Comparison of ENCODE assay signal across 13 mouse cellular contexts in the genomic region with DNA sequence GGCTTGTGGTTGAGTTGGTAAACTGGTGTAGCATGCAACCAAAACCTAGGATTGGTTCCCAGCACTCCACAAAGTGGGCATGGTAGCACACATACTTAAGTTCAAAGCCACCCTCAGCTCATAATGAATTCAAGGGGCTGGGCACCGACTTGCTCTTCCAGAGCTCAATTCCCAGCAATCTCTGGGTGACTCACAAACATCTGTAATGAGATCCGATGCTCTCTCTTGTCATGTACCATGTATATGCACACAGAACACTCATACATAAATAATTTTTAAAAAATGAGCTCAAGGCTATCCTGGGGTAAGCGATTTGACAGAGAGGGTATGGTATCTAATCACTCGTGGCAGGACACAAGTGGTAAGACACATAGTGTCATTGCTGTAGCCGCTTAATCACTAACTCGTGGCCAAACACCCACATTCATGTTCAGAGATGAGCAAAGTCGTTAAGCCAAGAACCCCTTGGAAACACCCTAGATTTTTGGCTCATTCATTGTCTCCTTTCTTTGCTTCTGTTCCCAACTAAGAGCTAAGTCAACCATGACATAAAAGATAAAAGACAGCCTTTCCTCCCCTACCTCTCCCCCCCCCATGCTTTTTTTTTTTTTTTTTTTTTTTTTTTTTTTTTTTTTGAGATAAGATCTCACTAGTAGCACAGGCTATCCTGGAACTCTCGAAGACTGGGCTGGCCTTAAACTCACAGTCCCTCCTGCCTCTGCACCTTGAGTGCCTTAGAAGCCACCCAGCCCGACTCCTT. TPM values are rescaled to one million over a fixed set of nuclear protein-coding genes. Genes with fewer than 3 reads are reported as not detected.
DNase-seq lines count a peak whose midpoint lies in the region; ATAC-seq and TF ChIP-seq lines count a peak whose summit lies in the region.
"Had no signal": no experiment of that assay in that cellular context is flagged by ENCODE, and none has a peak within 500 bp of the region (broad histone marks: within the 10 kb centered on the region; RNA-seq: fewer than 3 reads in every experiment).

No protein-coding gene starts in this region.

- 81% methylated on average over 9 of the region's 9 CpGs for WGBS in lung, postnatal 0 days
- WGBS in liver, embryonic 11.5 days, result 59% methylated on average over 9 of the region's 9 CpGs

- in situ Hi-C loops in CH12.LX (cut with MboI; ENCODE audit: low pct_ligation_motif_present, low pct_unique_long_range_greater_than_20kb, low sequenced_read_pairs), result loop anchor here (5.0 kb wide), 1 partner anchor 37 kb away; no protein-coding TSS in a partner anchor

- no peaks in the 10 kb centered on the region for H3K9me3 ChIP-seq in lung, postnatal 0 days (ENCODE audit: low read length)
- peaks cover 2% of the 10 kb centered on the region for H3K9me3 ChIP-seq in CH12.LX (replicated peaks; ENCODE audit: low read length)
- no peaks in the 10 kb centered on the region for H3K9me3 ChIP-seq in liver, embryonic 11.5 days (ENCODE audit: control insufficient read depth, low read length)
- H3K9me3 ChIP-seq: hindbrain, embryonic 10.5 days; limb, embryonic 13.5 days had no signal

- no peak for TF ChIP-seq CTCF in lung, postnatal 0 days (IDR thresholded peaks at IDR 0.05)
- no peak for TF ChIP-seq CTCF in CH12.LX (conservative IDR thresholded peaks at IDR 0.05 in 1 of 2, IDR thresholded peaks at IDR 0.05 in 1 of 2; ENCODE audit: low read depth in 2 of 2, low read length in 2 of 2)

- no peaks in the 10 kb centered on the region for H3K4me1 ChIP-seq in lung, postnatal 0 days (ENCODE audit: insufficient read depth, low read depth, low read length)
- peaks cover 10 to 61% of the 10 kb centered on the region in 2 experiments for H3K4me1 ChIP-seq in CH12.LX (ENCODE audit: control insufficient read depth in 1 of 2, insufficient read depth in 2 of 2)
- H3K4me1 ChIP-seq in liver, embryonic 11.5 days (replicated peaks; ENCODE audit: control insufficient read depth, insufficient read depth, low read length), result peaks cover 39% of the 10 kb centered on the region

- no peak for DNase-seq in lung, postnatal 0 days (ENCODE audit: low spot score)
- no peak for DNase-seq in lung, adult 18-20 months
- DNase-seq in CH12.LX (ENCODE audit: extremely low read depth), result no peak
- no peak for DNase-seq in liver, embryonic 11.5 days (ENCODE audit: low spot score)
- DNase-seq in naive thymus-derived CD4-positive, alpha-beta T cell, adult 2 months (ENCODE audit: low read depth), result peak; percentile 68
- no peak for DNase-seq in yolk sac, embryonic 10.5 days (ENCODE audit: low spot score)
- DNase-seq in ovary, postnatal 36 days (ENCODE audit: low spot score), result no peak
- DNase-seq: adrenal gland, postnatal 25 days; cerebellum, adult 18-20 months had no signal

- no peaks in the 10 kb centered on the region for H3K27me3 ChIP-seq in lung, postnatal 0 days (replicated peaks; ENCODE audit: insufficient read depth, low read length)
- H3K27me3 ChIP-seq in CH12.LX (replicated peaks), result no peaks in the 10 kb centered on the region
- H3K27me3 ChIP-seq in liver, embryonic 11.5 days (replicated peaks; ENCODE audit: control insufficient read depth, insufficient read depth, low read length), result no peaks in the 10 kb centered on the region

- peaks cover 61% of the 10 kb centered on the region for H3K79me2 ChIP-seq in CH12.LX (replicated peaks; ENCODE audit: control insufficient read depth, extremely low read depth, insufficient read depth, poor library complexity, severe bottlenecking)

- peak overlapping the region; percentile 59; the same call in 1 of the 2 replicates for H3K27ac ChIP-seq in lung, postnatal 0 days (ENCODE audit: low read length)
- H3K27ac ChIP-seq in CH12.LX (ENCODE audit: insufficient read depth, low read depth), result peak overlapping the region; percentile 90
- peak overlapping the region; percentile 82 for H3K27ac ChIP-seq in liver, embryonic 11.5 days (ENCODE audit: low read depth, low read length)
- H3K27ac ChIP-seq: hindbrain, embryonic 10.5 days; limb, embryonic 13.5 days had no signal

- dilution Hi-C loops in CH12.LX (cut with MboI; ENCODE audit: extremely low pct_ligation_motif_present, extremely low pct_unique_long_range_greater_than_20kb, low sequenced_read_pairs), result no loop called here

- no peak overlapping the region for H3K4me3 ChIP-seq in lung, postnatal 0 days (ENCODE audit: low read depth, low read length)
- peak overlapping the region; percentile 46 to 76 (median 66) for H3K4me3 ChIP-seq in CH12.LX (replicated peaks in 1 of 3; ENCODE audit: low read depth in 2 of 3, low read length in 2 of 3, poor library complexity in 1 of 3)
- H3K4me3 ChIP-seq in liver, embryonic 11.5 days (ENCODE audit: low read depth, low read length), result no peak overlapping the region
- H3K4me3 ChIP-seq: hindbrain, embryonic 10.5 days; limb, embryonic 13.5 days had no signal

- ATAC-seq in lung, postnatal 0 days, result no peak
- no peak for ATAC-seq in liver, embryonic 11.5 days (replicated peaks; ENCODE audit: low FRiP score)
- ATAC-seq: intestine, embryonic 16.5 days had no signal

- no peak overlapping the region for H3K4me2 ChIP-seq in lung, postnatal 0 days (replicated peaks; ENCODE audit: low read depth, low read length)
- peak overlapping the region; percentile 80 for H3K4me2 ChIP-seq in CH12.LX (ENCODE audit: insufficient read depth, low read depth, poor library complexity, severe bottlenecking)
- H3K4me2 ChIP-seq in liver, embryonic 11.5 days, result peak overlapping the region; percentile 85
- H3K4me2 ChIP-seq: limb, embryonic 13.5 days had no signal

- no peak for TF ChIP-seq RAD21 in CH12.LX (IDR thresholded peaks at IDR 0.05; ENCODE audit: low read depth, low read length)

- H3K9ac ChIP-seq in lung, postnatal 0 days (replicated peaks; ENCODE audit: low read depth), result no peak overlapping the region
- H3K9ac ChIP-seq in CH12.LX (ENCODE audit: insufficient read depth, low read depth), result peak overlapping the region; percentile 93
- no peak overlapping the region for H3K9ac ChIP-seq in liver, embryonic 11.5 days (ENCODE audit: low read depth, low read length)
- H3K9ac ChIP-seq: limb, embryonic 13.5 days had no signal

- no peaks in the 10 kb centered on the region for H3K36me3 ChIP-seq in lung, postnatal 0 days (ENCODE audit: insufficient read depth, low read length)
- peaks cover 0 to 3% of the 10 kb centered on the region in 2 experiments for H3K36me3 ChIP-seq in CH12.LX (replicated peaks in 1 of 2; ENCODE audit: control insufficient read depth in 1 of 2, insufficient read depth in 1 of 2, low read length in 1 of 2)
- H3K36me3 ChIP-seq in liver, embryonic 11.5 days (ENCODE audit: control insufficient read depth, insufficient read depth, low read length), result no peaks in the 10 kb centered on the region
- H3K36me3 ChIP-seq: hindbrain, embryonic 10.5 days; limb, embryonic 13.5 days had no signal

- TF ChIP-seq EP300 in lung, postnatal 0 days (IDR thresholded peaks at IDR 0.05), result no peak
- no peak; the same call in 1 of the 2 replicates for TF ChIP-seq EP300 in CH12.LX (IDR thresholded peaks at IDR 0.05; ENCODE audit: low read length)

- no peak for TF ChIP-seq POLR2A in CH12.LX (IDR thresholded peaks at IDR 0.05; ENCODE audit: low read depth, low read length)

TF ChIP-seq in CH12.LX, 34 proteins besides CTCF, POLR2A, EP300 and RAD21:
- TF ChIP-seq HCFC1 (IDR thresholded peaks at IDR 0.05; ENCODE audit: low read depth, low read length) (no peak), UBTF (IDR thresholded peaks at IDR 0.05; ENCODE audit: low read depth, low read length) (no peak), ZNF384 (IDR thresholded peaks at IDR 0.05; ENCODE audit: low read depth, low read length) (peak; percentile 95), USF2 (conservative IDR thresholded peaks at IDR 0.05; ENCODE audit: low read depth, low read length) (no peak), PAX5 (IDR thresholded peaks at IDR 0.05; ENCODE audit: low read length) (no peak), MAZ (IDR thresholded peaks at IDR 0.05; ENCODE audit: low read depth, low read length) (0 out of 2 replicates have a peak, but pooled peaks have one; percentile 44), MAX (IDR thresholded peaks at IDR 0.05; ENCODE audit: low read length) (no peak), E2F4 (IDR thresholded peaks at IDR 0.05; ENCODE audit: insufficient replicate concordance, low read depth, low read length) (no peak), TBP (conservative IDR thresholded peaks at IDR 0.05; ENCODE audit: low read depth, low read length) (0 out of 2 replicates have a peak, but pooled peaks have one; percentile 23), CHD1 (IDR thresholded peaks at IDR 0.05; ENCODE audit: low read depth, low read length) (0 out of 2 replicates have a peak, but pooled peaks have one; percentile 20), ZMIZ1 (IDR thresholded peaks at IDR 0.05; ENCODE audit: low read depth, low read length) (0 out of 2 replicates have a peak, but pooled peaks have one; percentile 38)

RNA-seq across cellular contexts. Expression of a gene that starts 18.8 kb away (rescaled TPM):
- 62.7 and 68.7 TPM in 2 replicates for polyA plus RNA-seq in lung, postnatal 0 days (2015; fragmentation: Nextera tagmentation; extraction: Ambion mirVana)
- total RNA-seq in CH12.LX (2012; rRNA removed) (14.2 and 17.1 TPM in 2 replicates), CH12.LX (2014; rRNA removed) (33.5 and 37.6 TPM in 2 replicates)
- 32.3 and 32.5 TPM in 2 replicates for polyA plus RNA-seq in CH12.LX (2012; ENCODE audit: insufficient read length, low read depth)
- 77.4 and 87.8 TPM in 2 replicates for polyA plus RNA-seq in liver, embryonic 11.5 days (2014; fragmentation: Nextera tagmentation; extraction: Ambion mirVana)

RNA-seq across cellular contexts. Expression of a gene that starts 21.8 kb away (rescaled TPM):
- 215 and 245 TPM in 2 replicates for polyA plus RNA-seq in lung, postnatal 0 days (2015; fragmentation: Nextera tagmentation; extraction: Ambion mirVana)
- 334 and 519 TPM in 2 replicates for total RNA-seq in CH12.LX (2012; rRNA removed)
- 516 and 530 TPM in 2 replicates for total RNA-seq in CH12.LX (2014; rRNA removed)
- polyA plus RNA-seq in CH12.LX (2012; ENCODE audit: insufficient read length, low read depth), result 154 and 189 TPM in 2 replicates
- 59.2 and 66.1 TPM in 2 replicates for polyA plus RNA-seq in liver, embryonic 11.5 days (2014; fragmentation: Nextera tagmentation; extraction: Ambion mirVana)

RNA-seq across cellular contexts. Expression of a gene that starts 55.9 kb away (rescaled TPM):
- polyA plus RNA-seq in lung, postnatal 0 days (2015; fragmentation: Nextera tagmentation; extraction: Ambion mirVana), result 9.6 and 9.8 TPM in 2 replicates
- total RNA-seq in CH12.LX (2012; rRNA removed), result 41.5 and 45.7 TPM in 2 replicates
- 69.3 and 69.5 TPM in 2 replicates for total RNA-seq in CH12.LX (2014; rRNA removed)
- polyA plus RNA-seq in CH12.LX (2012; ENCODE audit: insufficient read length, low read depth), result 62.0 and 62.7 TPM in 2 replicates
- 40.4 and 41.5 TPM in 2 replicates for polyA plus RNA-seq in liver, embryonic 11.5 days (2014; fragmentation: Nextera tagmentation; extraction: Ambion mirVana)

RNA-seq across cellular contexts. Expression of a gene that starts 56.1 kb away (rescaled TPM):
- 0.29 and 0.49 TPM in 2 replicates for polyA plus RNA-seq in lung, postnatal 0 days (2015; fragmentation: Nextera tagmentation; extraction: Ambion mirVana)
- 0.68 and 0.97 TPM in 2 replicates for total RNA-seq in CH12.LX (2012; rRNA removed)
- 0.32 and 0.39 TPM in 2 replicates for total RNA-seq in CH12.LX (2014; rRNA removed)
- polyA plus RNA-seq in CH12.LX (2012; ENCODE audit: insufficient read length, low read depth), result 0.14 and 0.27 TPM in 2 replicates
- polyA plus RNA-seq in liver, embryonic 11.5 days (2014; fragmentation: Nextera tagmentation; extraction: Ambion mirVana), result 0.27 and 0.63 TPM in 2 replicates
- polyA plus RNA-seq: erythroblast, embryonic 14.5 days had no signal

Comparison
In these comparisons a context has a peak if more than half of its experiments do, and no peak if none do; other contexts are left out.
1. H3K4me3 ChIP-seq: peak in CH12.LX (3 of 3); none in lung, postnatal 0 days (single experiment) and liver, embryonic 11.5 days (single experiment).
2. Peak in every context shown above with its lines, with median percentiles within 50 percentile points of each other: H3K27ac ChIP-seq.